Mouse (Mus musculus) brown adipose tissue, adult 24 weeks (tissue): ENCODE data around the gene Tmem232. TPM values are rescaled to one million over a fixed set of nuclear protein-coding genes. Genes with fewer than 3 reads are reported as not detected.
"Not testable (repeated sequence)": the region's sequence is repeated elsewhere in the genome, so short reads cannot be mapped to it uniquely, and the experiment has no call there.

ENCODE experiments used
- H3K27ac ChIP-seq: fragments of 200-500 bp; replicated peaks from 2 replicates; pipeline ENCODE4 v1.5.1; 2012; ENCODE audit warnings: low read depth, mild to moderate bottlenecking, low read length
- H3K4me1 ChIP-seq: fragments of 200-500 bp; 2 replicates; pipeline ENCODE4 v1.6.1; 2012; ENCODE audit warnings: low read length, mixed read lengths; ENCODE audit not compliant: control insufficient read depth, insufficient read depth, insufficient read length
- H3K4me3 ChIP-seq: fragments of 200-500 bp; 2 replicates; pipeline ENCODE4 v1.5.1; 2012; ENCODE audit warnings: low read depth, mild to moderate bottlenecking, low read length, moderate library complexity; ENCODE audit not compliant: insufficient read depth
- polyA plus RNA-seq: library from polyadenylated mRNA; stranded (reverse); fragments of >200 nt; gene quantifications from 2 replicates; pipeline ENCODE4 v1.2.4, GENCODE M21; 2012; ENCODE audit not compliant: missing spikeins, insufficient read depth, insufficient read length

The Tmem232 gene
- polyA plus RNA-seq, 1 experiment: not detected

DNA sequence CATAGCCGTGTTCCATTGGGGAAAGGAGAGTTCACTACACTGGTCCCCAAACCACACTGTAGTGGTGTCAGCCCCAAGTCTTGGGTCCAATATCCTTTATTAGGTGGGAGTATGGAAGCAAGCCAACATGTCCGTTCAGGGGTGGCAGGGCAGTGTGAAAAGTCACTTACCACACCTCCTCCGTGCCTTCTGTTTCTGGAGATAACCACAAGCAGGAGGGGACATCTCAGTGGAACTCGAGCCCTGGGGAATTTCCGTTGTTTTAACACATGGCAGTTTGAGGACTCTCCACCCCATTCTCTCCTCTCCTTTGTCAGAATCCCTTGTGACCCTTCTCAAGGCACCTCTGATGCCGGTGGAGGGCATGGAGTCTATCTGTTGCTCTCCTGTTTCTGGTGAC, 16.6 kb upstream of the Tmem232 start:
- Histone ChIP-seq H3K27ac (no peak overlapping the region), H3K4me1 (no peaks in the 10 kb centered on the region; the same call in 1 of the 2 replicates), H3K4me3 (no peak overlapping the region)

GRCm38 (mm10) chr17:65556798-65557197, 16.2 kb upstream of the Tmem232 start:
- no peaks in the 10 kb centered on the region; the same call in 1 of the 2 replicates for H3K4me1 ChIP-seq
- H3K27ac ChIP-seq: no peak overlapping the region
- H3K4me3 ChIP-seq: no peak overlapping the region

DNA sequence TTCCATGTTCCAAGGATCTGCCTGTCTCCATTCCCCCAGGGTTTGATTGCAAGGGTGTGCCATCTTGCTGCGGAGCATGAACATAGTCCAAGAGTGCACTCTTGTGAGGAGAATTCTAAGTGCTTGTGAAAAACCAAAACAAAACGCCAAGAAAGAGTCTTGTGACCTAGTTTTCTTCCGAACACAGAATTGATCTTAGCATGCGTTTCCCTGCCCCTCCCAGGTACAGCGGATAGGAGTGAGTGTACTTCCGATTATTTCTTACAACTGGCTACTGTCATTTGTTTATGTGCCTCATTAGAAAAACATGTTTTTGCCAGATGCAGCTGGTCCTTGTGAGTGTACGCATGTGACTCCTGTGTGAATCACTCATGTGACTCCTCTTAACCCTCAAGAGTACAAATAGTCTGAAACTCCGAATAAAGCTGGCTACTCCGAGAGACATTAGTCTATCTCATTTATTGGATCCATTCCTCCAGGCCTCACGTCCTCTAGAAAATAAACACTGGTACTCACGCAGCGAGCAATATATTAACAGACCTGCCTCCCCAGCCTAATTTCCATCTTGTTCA, 11.9 kb upstream of the Tmem232 start:
- no peak overlapping the region for H3K4me3 ChIP-seq
- no peak overlapping the region for H3K27ac ChIP-seq
- H3K4me1 ChIP-seq: no peaks in the 10 kb centered on the region

- no peak overlapping the region for H3K27ac ChIP-seq
- no peaks in the 10 kb centered on the region for H3K4me1 ChIP-seq
- H3K4me3 ChIP-seq: no peak overlapping the region
Measured at GRCm38 (mm10) chr17:65550357-65550756, 9.8 kb upstream of the Tmem232 start.

- Histone ChIP-seq H3K4me1 (no peaks in the 10 kb centered on the region), H3K4me3 (no peak overlapping the region), H3K27ac (no peak overlapping the region)
Measured at GRCm38 (mm10) chr17:65548698-65549365, 8.2 kb upstream of the Tmem232 start.

- not testable (repeated sequence) for H3K27ac ChIP-seq, H3K4me1 ChIP-seq, H3K4me3 ChIP-seq
Measured at GRCm38 (mm10) chr17:65546221-65546620, 5.6 kb upstream of the Tmem232 start.

DNA sequence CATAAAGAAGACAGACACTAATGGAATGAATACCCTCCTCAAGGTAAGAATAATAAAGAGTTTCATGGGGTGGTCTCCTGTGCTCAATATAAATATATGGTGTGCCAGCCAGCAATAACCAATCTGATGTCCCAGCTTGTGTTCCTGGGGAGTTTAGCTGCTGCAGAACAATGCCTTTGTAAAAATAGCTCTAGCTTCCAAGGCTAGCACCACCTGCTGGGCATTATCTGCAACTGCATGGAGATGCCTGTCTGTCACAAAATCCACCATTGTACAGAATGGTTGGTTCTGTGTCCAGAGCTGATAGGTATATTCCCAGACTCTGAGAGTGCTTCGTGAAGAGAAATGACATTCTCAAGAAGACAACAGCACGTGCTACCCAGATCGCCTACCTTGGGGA, 4.4 kb downstream of the Tmem232 start:
- H3K4me1 ChIP-seq: no peaks in the 10 kb centered on the region
- no peak overlapping the region for H3K4me3 ChIP-seq
- no peak overlapping the region for H3K27ac ChIP-seq

GRCm38 (mm10) chr17:65532381-65532780, 8.2 kb downstream of the Tmem232 start:
- H3K4me1 ChIP-seq, H3K27ac ChIP-seq, H3K4me3 ChIP-seq: not testable (repeated sequence)

DNA sequence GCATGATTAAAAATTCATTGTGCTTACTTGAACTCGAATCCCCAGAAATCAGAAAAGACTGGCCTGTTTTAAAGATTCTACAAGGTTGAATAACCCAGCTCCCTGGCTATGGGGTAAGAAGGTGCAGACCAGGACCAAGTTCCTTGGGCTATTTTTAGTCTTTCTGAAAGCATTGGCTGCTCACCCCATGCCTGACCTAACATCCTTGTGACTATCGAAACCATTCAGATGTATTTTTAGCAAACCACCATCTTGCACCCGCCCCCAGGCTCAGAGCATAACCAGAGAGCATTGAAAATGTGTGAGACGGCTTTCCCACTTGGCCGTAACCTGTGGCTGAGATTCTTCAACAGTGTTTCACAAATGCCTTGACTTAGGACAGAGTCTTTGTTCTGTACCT, 13.1 kb downstream of the Tmem232 start:
- no peak overlapping the region for H3K27ac ChIP-seq
- 0 out of 2 replicates have a peak, but pooled peaks cover 2% of the 10 kb centered on the region for H3K4me1 ChIP-seq

GRCm38 (mm10) chr17:65513517-65513916, 27.1 kb downstream of the Tmem232 start:
- H3K27ac ChIP-seq: no peak overlapping the region
- H3K4me1 ChIP-seq: no peaks in the 10 kb centered on the region
- no peak overlapping the region for H3K4me3 ChIP-seq

More for the DNA sequence above, 13.1 kb downstream of the Tmem232 start:
- no peak overlapping the region for H3K4me3 ChIP-seq

- no peaks in the 10 kb centered on the region for H3K4me1 ChIP-seq
- no peak overlapping the region for H3K4me3 ChIP-seq
- H3K27ac ChIP-seq: no peak overlapping the region
Measured at GRCm38 (mm10) chr17:65484654-65485053, 55.9 kb downstream of the Tmem232 start.

GRCm38 (mm10) chr17:65476747-65477146, 63.8 kb downstream of the Tmem232 start:
- no peaks in the 10 kb centered on the region for H3K4me1 ChIP-seq
- H3K27ac ChIP-seq: no peak overlapping the region
- no peak overlapping the region for H3K4me3 ChIP-seq

DNA sequence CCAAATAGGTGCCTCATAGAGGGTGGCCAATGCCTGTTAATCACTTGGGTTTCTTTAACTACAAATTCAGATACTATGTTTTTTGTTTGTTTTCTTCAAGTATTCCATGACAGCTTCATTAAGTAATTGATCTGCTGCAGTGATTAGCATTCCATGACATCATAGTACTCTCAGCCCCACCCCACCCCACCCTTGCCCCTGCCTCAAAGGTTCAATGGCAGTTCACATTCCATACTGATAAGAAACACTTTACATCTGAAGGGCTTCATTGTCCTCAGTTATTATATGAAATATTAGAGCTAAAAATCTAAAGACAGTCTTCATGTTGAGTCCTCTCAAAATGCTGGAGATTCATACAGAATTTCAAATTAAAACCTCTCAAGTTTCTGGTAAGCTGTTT, 89.8 kb downstream of the Tmem232 start:
- Histone ChIP-seq H3K4me1 (no peaks in the 10 kb centered on the region), H3K27ac (no peak overlapping the region), H3K4me3 (no peak overlapping the region)

GRCm38 (mm10) chr17:65437906-65438305, 102.7 kb downstream of the Tmem232 start:
- not testable (repeated sequence) for H3K4me3 ChIP-seq

DNA sequence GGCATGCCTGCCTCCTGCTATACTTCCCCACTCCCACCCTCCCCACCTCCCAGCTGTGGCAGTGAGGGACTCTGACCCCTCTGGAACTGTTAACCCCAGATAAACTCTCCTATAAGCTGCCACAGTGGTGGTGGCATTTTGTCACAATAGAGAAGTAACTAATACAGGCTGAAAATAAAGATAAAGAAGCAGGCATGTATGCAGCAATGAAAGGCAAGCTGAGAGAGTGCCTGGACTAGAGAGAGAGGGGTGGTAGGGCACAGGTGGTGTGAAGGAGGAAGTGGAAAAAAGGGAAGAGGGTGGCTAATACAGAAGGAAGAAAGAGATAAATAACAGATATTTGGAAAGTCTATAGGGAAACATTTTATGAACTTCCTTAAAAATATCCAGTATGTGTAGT, 121.5 kb downstream of the Tmem232 start:
- H3K4me1 ChIP-seq: no peaks in the 10 kb centered on the region
- no peak overlapping the region for H3K4me3 ChIP-seq
- H3K27ac ChIP-seq: no peak overlapping the region

More at GRCm38 (mm10) chr17:65437906-65438305, 102.7 kb downstream of the Tmem232 start:
- not testable (repeated sequence) for H3K4me1 ChIP-seq, H3K27ac ChIP-seq

DNA sequence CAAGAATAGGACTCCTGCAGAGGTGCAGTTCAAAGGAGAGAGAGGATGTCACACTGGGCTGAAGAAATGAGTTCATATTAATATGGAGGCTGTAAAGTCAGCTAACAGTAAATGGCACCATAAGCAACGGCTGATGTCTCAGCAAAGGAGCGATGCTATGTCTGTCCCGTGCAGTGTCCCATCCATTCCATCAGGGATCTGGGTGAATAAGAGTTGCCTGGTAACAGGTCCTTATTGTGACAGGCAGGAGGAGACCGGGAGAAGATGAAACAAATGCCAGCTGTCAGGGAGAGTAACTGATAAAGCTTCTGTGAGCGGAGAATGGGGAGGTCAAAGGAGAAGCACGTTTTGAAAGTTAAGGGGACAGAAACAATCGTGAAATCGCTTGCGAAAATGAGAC, 135.3 kb downstream of the Tmem232 start:
- H3K4me1 ChIP-seq: no peaks in the 10 kb centered on the region
- H3K4me3 ChIP-seq: no peak overlapping the region
- no peak overlapping the region for H3K27ac ChIP-seq
